Mouse (Mus musculus): ENCODE results near the gene Slbp. TPM values are rescaled to one million over a fixed set of nuclear protein-coding genes. Genes with fewer than 3 reads are reported as not detected.

Gene Slbp
- total RNA-seq, 2 experiments from 2014 or later = 7.4 to 7.6 TPM

Other genes starting within 250 kb of the Slbp start
- not detected for gene Nkx1-1, start 218.6 kb downstream of the Slbp start, total RNA-seq (2021)
- 10 to 100 TPM; 56.9 to 61.8 TPM for gene Fam53a, start 22.9 kb downstream of the Slbp start, total RNA-seq (2021)
- gene Gm9903, start 22.6 kb downstream of the Slbp start, total RNA-seq (2021) = under 1 TPM; 0.42 to 0.54 TPM
- gene Tacc3, start 5.6 kb upstream of the Slbp start, total RNA-seq (2021) = 1 to 10 TPM; 1.6 to 3.1 TPM
- gene Tmem129, start 5.8 kb upstream of the Slbp start, total RNA-seq (2021) = 1 to 10 TPM; 6.1 to 9.7 TPM
- 1 to 10 TPM; 3.1 to 5.0 TPM for gene Fgfr3, start 69.1 kb upstream of the Slbp start, total RNA-seq (2021)
- gene Letm1, start 130.2 kb upstream of the Slbp start, total RNA-seq (2021) = 10 to 100 TPM; 76.2 to 79.8 TPM
- 1 to 10 TPM; 9.1 to 9.4 TPM for gene Nsd2, start 168.2 kb upstream of the Slbp start, total RNA-seq (2021)